Mouse (Mus musculus): ENCODE measurements around the gene Slc11a2. TPM values are rescaled to one million over a fixed set of nuclear protein-coding genes. Genes with fewer than 3 reads are reported as not detected.

The Slc11a2 gene
- polyA plus RNA-seq, 1 experiment from 2014 or later = 15.0 TPM

GRCm38 (mm10) chr15:100467738-100468137 lies 42.9 kb upstream of the Slc11a2 start:
- peak overlapping the region; percentile 69 for H3K4me3 ChIP-seq (ENCODE audit: low read depth, low read length)
- no peaks in the 10 kb centered on the region for H3K9me3 ChIP-seq (ENCODE audit: low read length)
- peak overlapping the region; percentile 90 for H3K27ac ChIP-seq (ENCODE audit: low read depth)
- 32% methylated on average over 7 of the region's 8 CpGs for WGBS (ENCODE audit: insufficient replicate concordance)
- no peak for TF ChIP-seq CTCF (IDR thresholded peaks at IDR 0.05; ENCODE audit: low read depth)
- no peak for TF ChIP-seq EP300 (IDR thresholded peaks at IDR 0.05; ENCODE audit: low read depth)
- peak overlapping the region; percentile 96 for H3K4me2 ChIP-seq (ENCODE audit: low read depth, low read length)
- H3K4me1 ChIP-seq (ENCODE audit: insufficient read depth) = peaks cover 17% of the 10 kb centered on the region
- peak overlapping the region; percentile 39 for H3K9ac ChIP-seq (replicated peaks)
- no peaks in the 10 kb centered on the region for H3K27me3 ChIP-seq (ENCODE audit: insufficient read depth, low read length)
- ATAC-seq (no peak), DNase-seq (no peak)
- H3K36me3 ChIP-seq (replicated peaks; ENCODE audit: insufficient read depth, low read length) = peaks cover 7% of the 10 kb centered on the region; the same call in 1 of the 2 replicates

DNA sequence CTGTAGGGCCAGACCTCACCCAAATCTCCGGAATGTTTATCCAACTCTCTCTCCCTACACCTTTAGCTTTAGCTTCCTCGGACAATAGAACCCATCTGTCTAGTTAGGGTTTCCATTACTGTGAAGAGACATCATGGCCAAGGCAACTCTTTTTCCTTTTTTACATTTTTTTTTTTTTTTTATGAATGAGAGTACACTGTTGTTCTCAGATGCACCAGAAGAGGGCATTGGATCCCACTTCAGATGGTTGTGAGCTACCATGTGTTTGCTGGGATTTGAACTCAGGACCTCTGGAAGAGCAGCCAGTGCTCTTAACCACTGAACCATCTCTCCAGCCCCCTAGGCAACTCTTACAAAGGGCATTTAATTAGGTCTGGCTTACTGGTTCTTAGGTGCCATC lies 40.6 kb upstream of the Slc11a2 start:
- no peak for ATAC-seq
- DNase-seq = no peak
- WGBS (ENCODE audit: insufficient replicate concordance) = 64% methylated on average over 2 of the region's 2 CpGs
- Histone ChIP-seq H3K9ac (replicated peaks) (no peak overlapping the region), H3K27ac (ENCODE audit: low read depth) (no peak overlapping the region), H3K27me3 (ENCODE audit: insufficient read depth, low read length) (no peaks in the 10 kb centered on the region), H3K4me2 (ENCODE audit: low read depth, low read length) (no peak overlapping the region), H3K4me3 (ENCODE audit: low read depth, low read length) (no peak overlapping the region), H3K36me3 (replicated peaks; ENCODE audit: insufficient read depth, low read length) (no peaks in the 10 kb centered on the region), H3K9me3 (ENCODE audit: low read length) (no peaks in the 10 kb centered on the region), H3K4me1 (ENCODE audit: insufficient read depth) (peaks cover 27% of the 10 kb centered on the region)
- TF ChIP-seq CTCF (IDR thresholded peaks at IDR 0.05; ENCODE audit: low read depth) (0 out of 2 replicates have a peak, but pooled peaks have one; percentile 37), EP300 (IDR thresholded peaks at IDR 0.05; ENCODE audit: low read depth) (no peak)

GRCm38 (mm10) chr15:100463712-100464111 lies 38.8 kb upstream of the Slc11a2 start:
- Histone ChIP-seq H3K27ac (ENCODE audit: low read depth) (no peak overlapping the region), H3K9ac (replicated peaks) (no peak overlapping the region), H3K36me3 (replicated peaks; ENCODE audit: insufficient read depth, low read length) (no peaks in the 10 kb centered on the region), H3K9me3 (ENCODE audit: low read length) (no peaks in the 10 kb centered on the region), H3K4me1 (ENCODE audit: insufficient read depth) (peaks cover 14% of the 10 kb centered on the region), H3K27me3 (ENCODE audit: insufficient read depth, low read length) (no peaks in the 10 kb centered on the region), H3K4me3 (ENCODE audit: low read depth, low read length) (no peak overlapping the region), H3K4me2 (ENCODE audit: low read depth, low read length) (no peak overlapping the region)
- DNase-seq = peak; percentile 76
- peak; percentile 78 for TF ChIP-seq CTCF (IDR thresholded peaks at IDR 0.05; ENCODE audit: low read depth)
- TF ChIP-seq EP300 (IDR thresholded peaks at IDR 0.05; ENCODE audit: low read depth) = no peak
- 23% methylated on average over 6 of the region's 6 CpGs for WGBS (ENCODE audit: insufficient replicate concordance)
- ATAC-seq = no peak

DNA sequence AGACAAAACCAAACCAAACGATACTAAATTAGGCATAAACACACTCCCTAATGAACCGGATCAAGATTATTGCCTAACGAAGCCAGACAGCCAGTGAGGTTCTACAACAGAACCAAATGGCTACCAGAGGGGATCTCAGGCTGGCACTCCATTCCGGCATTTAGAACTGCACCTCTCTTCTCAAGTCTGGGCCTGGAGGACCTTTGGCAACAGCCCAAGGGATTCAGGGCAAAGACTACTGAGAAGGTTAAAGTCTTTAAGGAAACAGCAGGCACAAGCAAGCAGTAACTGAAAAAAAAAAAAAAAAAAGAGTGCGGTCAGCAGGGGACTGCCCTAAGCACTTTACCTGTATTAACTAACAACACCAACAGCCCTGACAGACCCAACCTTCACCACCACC lies 37.2 kb upstream of the Slc11a2 start:
- H3K4me1 ChIP-seq (ENCODE audit: insufficient read depth) = peaks cover 11% of the 10 kb centered on the region
- no peaks in the 10 kb centered on the region for H3K36me3 ChIP-seq (replicated peaks; ENCODE audit: insufficient read depth, low read length)
- no peak for TF ChIP-seq CTCF (IDR thresholded peaks at IDR 0.05; ENCODE audit: low read depth)
- H3K4me3 ChIP-seq (ENCODE audit: low read depth, low read length) = no peak overlapping the region
- no peak overlapping the region for H3K4me2 ChIP-seq (ENCODE audit: low read depth, low read length)
- 81% methylated on average over 5 of the region's 5 CpGs for WGBS (ENCODE audit: insufficient replicate concordance)
- no peaks in the 10 kb centered on the region for H3K9me3 ChIP-seq (ENCODE audit: low read length)
- DNase-seq (no peak), ATAC-seq (no peak)
- no peak overlapping the region for H3K27ac ChIP-seq (ENCODE audit: low read depth)
- no peaks in the 10 kb centered on the region for H3K27me3 ChIP-seq (ENCODE audit: insufficient read depth, low read length)
- H3K9ac ChIP-seq (replicated peaks) = no peak overlapping the region

GRCm38 (mm10) chr15:100461646-100462045 lies 36.8 kb upstream of the Slc11a2 start:
- DNase-seq (no peak), ATAC-seq (no peak)
- H3K4me2 ChIP-seq (ENCODE audit: low read depth, low read length) = peak overlapping the region; percentile 63; the same call in 1 of the 2 replicates
- H3K27me3 ChIP-seq (ENCODE audit: insufficient read depth, low read length) = no peaks in the 10 kb centered on the region
- H3K27ac ChIP-seq (ENCODE audit: low read depth) = 0 out of 2 replicates have a peak overlapping the region, but pooled peaks have one; percentile 7
- H3K9me3 ChIP-seq (ENCODE audit: low read length) = no peaks in the 10 kb centered on the region
- H3K4me1 ChIP-seq (ENCODE audit: insufficient read depth) = peaks cover 11% of the 10 kb centered on the region
- H3K36me3 ChIP-seq (replicated peaks; ENCODE audit: insufficient read depth, low read length) = no peaks in the 10 kb centered on the region
- TF ChIP-seq CTCF (IDR thresholded peaks at IDR 0.05; ENCODE audit: low read depth) (no peak), EP300 (IDR thresholded peaks at IDR 0.05; ENCODE audit: low read depth) (no peak)
- no peak overlapping the region for H3K4me3 ChIP-seq (ENCODE audit: low read depth, low read length)
- 52% methylated on average over 9 of the region's 9 CpGs for WGBS (ENCODE audit: insufficient replicate concordance)
- no peak overlapping the region for H3K9ac ChIP-seq (replicated peaks)

DNA sequence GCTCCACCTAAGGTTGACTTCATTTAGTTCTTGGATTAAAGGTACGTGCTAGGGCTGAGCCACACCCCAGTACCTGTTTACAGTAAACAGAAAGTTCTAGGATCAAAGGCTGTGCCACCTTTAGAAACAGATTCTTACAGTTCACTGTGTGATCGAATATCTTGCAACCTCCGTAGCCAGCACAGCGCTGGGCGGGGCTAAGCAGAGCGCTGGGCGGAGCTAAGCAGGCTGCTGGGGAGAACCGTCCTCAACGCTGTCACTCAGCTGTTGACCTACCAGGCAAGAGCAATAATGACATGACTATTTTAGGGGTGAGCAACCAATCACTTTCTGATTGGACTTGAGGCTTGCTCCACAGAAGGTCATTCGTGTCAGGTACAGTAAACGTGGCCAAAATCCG lies 36.1 kb upstream of the Slc11a2 start:
- Histone ChIP-seq H3K27me3 (ENCODE audit: insufficient read depth, low read length) (no peaks in the 10 kb centered on the region), H3K9me3 (ENCODE audit: low read length) (no peaks in the 10 kb centered on the region), H3K36me3 (replicated peaks; ENCODE audit: insufficient read depth, low read length) (no peaks in the 10 kb centered on the region), H3K4me2 (ENCODE audit: low read depth, low read length) (peak overlapping the region; percentile 63), H3K27ac (ENCODE audit: low read depth) (no peak overlapping the region), H3K4me3 (ENCODE audit: low read depth, low read length) (no peak overlapping the region), H3K4me1 (ENCODE audit: insufficient read depth) (peaks cover 11% of the 10 kb centered on the region), H3K9ac (replicated peaks) (peak overlapping the region; percentile 8; the same call in 1 of the 2 replicates)
- ATAC-seq (peak; percentile 80), DNase-seq (peak; percentile 79)
- 8% methylated on average over 12 of the region's 12 CpGs for WGBS (ENCODE audit: insufficient replicate concordance)
- TF ChIP-seq EP300 (IDR thresholded peaks at IDR 0.05; ENCODE audit: low read depth) (no peak), CTCF (IDR thresholded peaks at IDR 0.05; ENCODE audit: low read depth) (no peak)

DNA sequence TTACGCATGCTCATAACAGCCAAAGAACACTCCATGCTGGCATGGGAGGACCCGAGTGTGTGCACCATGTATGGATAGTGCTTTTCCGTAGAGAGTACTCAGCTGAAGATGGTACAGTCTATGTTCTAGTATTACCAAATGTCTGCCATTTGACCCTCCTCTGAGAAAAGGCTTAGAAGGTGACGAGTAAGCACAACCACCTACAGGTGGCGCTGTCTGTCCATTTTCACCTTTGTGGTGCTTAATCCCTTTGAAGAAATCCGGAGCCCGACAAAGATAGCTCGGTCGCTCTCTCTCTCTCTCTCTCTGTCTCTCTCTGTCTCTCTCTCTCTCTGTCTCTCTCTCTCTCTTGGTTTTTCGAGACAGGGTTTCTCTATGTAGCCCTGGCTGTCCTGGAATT lies 33.2 kb upstream of the Slc11a2 start:
- TF ChIP-seq EP300 (IDR thresholded peaks at IDR 0.05; ENCODE audit: low read depth) (no peak), CTCF (IDR thresholded peaks at IDR 0.05; ENCODE audit: low read depth) (peak; percentile 80)
- ATAC-seq (peak; percentile 19; the same call in 1 of the 2 replicates), DNase-seq (peak; percentile 84)
- Histone ChIP-seq H3K4me1 (ENCODE audit: insufficient read depth) (peaks cover 11% of the 10 kb centered on the region), H3K36me3 (replicated peaks; ENCODE audit: insufficient read depth, low read length) (no peaks in the 10 kb centered on the region), H3K9ac (replicated peaks) (no peak overlapping the region), H3K4me2 (ENCODE audit: low read depth, low read length) (no peak overlapping the region), H3K9me3 (ENCODE audit: low read length) (no peaks in the 10 kb centered on the region), H3K27ac (ENCODE audit: low read depth) (no peak overlapping the region), H3K4me3 (ENCODE audit: low read depth, low read length) (no peak overlapping the region), H3K27me3 (ENCODE audit: insufficient read depth, low read length) (no peaks in the 10 kb centered on the region)
- WGBS (ENCODE audit: insufficient replicate concordance) = 26% methylated on average over 10 of the region's 10 CpGs

All from liver, postnatal 0 days (tissue).